Mouse (Mus musculus): ENCODE measurements around the gene Ankrd45.

Ankrd45 gene

GRCm38 (mm10) chr1:161159214-161159613 is 16.7 kb downstream of the Ankrd45 start, which contains the start of gene Tex50:
Gene Tex50, minus strand, starts transcription at chr1:161159314.
- CTCF ChIA-PET, result no interaction called here

GRCm38 (mm10) chr1:161160266-161160665 is 17.8 kb downstream of the Ankrd45 start:
- ChIA-PET POLR2A (interaction anchor here in 3 of 4 experiments (0.6 to 7.7 kb wide), 28 partner anchors 8 to 254 kb away, joined by 3 to 172 read pairs (median 7); partner anchors contain the start of genes Zbtb37 (in 3 of the 3), Ankrd45 (in 2 of the 3), Klhl20 (in 2 of the 3) and Cenpl (in 1 of the 3)), CTCF (interaction anchor here in 2 of 4 experiments (0.6 to 1.3 kb wide), 4 partner anchors 11 to 133 kb away, joined by 3 to 4 read pairs (median 3); no protein-coding TSS in a partner anchor)

More at GRCm38 (mm10) chr1:161159214-161159613, 16.7 kb downstream of the Ankrd45 start, which contains the start of gene Tex50:
- POLR2A ChIA-PET, result interaction anchor here (0.5 to 7.7 kb wide), 21 partner anchors 8 to 607 kb away, joined by 3 to 172 read pairs (median 7); partner anchors contain the start of genes Ankrd45 (in 2 of the 4), Zbtb37 (in 2 of the 4) and Klhl20 (in 1 of the 4)

- CTCF ChIA-PET, result interaction anchor here in 2 of 4 experiments (0.6 to 1.8 kb wide), 8 partner anchors 10 to 131 kb away, joined by 3 to 10 read pairs (median 3); partner anchors contain the start of gene Klhl20 (in 1 of the 2)
These were observed 28.2 kb downstream of the Ankrd45 start for GRCm38 (mm10) chr1:161170651-161171050.

GRCm38 (mm10) chr1:161180674-161181073 is 38.2 kb downstream of the Ankrd45 start:
- ChIA-PET CTCF (interaction anchor here in 1 of 4 experiments (5.4 kb wide), 1 partner anchor 15 kb away, joined by 21 read pairs; no protein-coding TSS in a partner anchor), POLR2A (interaction anchor here in 1 of 4 experiments (0.6 to 3.5 kb wide), 4 partner anchors 15 to 145 kb away, joined by 3 to 18 read pairs (median 8); partner anchors contain the start of gene Zbtb37)

More at GRCm38 (mm10) chr1:161170651-161171050, 28.2 kb downstream of the Ankrd45 start:
- POLR2A ChIA-PET, result interaction anchor here (0.7 to 4.6 kb wide), 18 partner anchors 10 to 136 kb away, joined by 3 to 40 read pairs (median 5); partner anchors contain the start of genes Zbtb37 (in 3 of the 4) and Klhl20 (in 1 of the 4)

GRCm38 (mm10) chr1:161182386-161182785 is 39.9 kb downstream of the Ankrd45 start:
- ChIA-PET POLR2A (interaction anchor here in 2 of 4 experiments (1.0 to 1.7 kb wide), 6 partner anchors 13 to 277 kb away, joined by 3 to 5 read pairs (median 4); partner anchors contain the start of genes Rc3h1 (in 1 of the 2) and Zbtb37 (in 1 of the 2)), CTCF (interaction anchor here in 2 of 4 experiments (1.0 to 5.4 kb wide), 3 partner anchors 13 to 248 kb away, joined by 3 to 21 read pairs (median 4); no protein-coding TSS in a partner anchor)

- ChIA-PET POLR2A (interaction anchor here in 3 of 4 experiments (0.9 to 1.7 kb wide), 13 partner anchors 12 to 278 kb away, joined by 3 to 11 read pairs (median 4); partner anchors contain the start of genes Zbtb37 (in 2 of the 3), Prdx6 (in 1 of the 3) and Rc3h1 (in 1 of the 3)), CTCF (interaction anchor here (0.7 to 5.4 kb wide), 7 partner anchors 12 to 195 kb away, joined by 3 to 21 read pairs (median 4); no protein-coding TSS in a partner anchor)
These were observed 41.2 kb downstream of the Ankrd45 start for GRCm38 (mm10) chr1:161183677-161184076.

GRCm38 (mm10) chr1:161185431-161185830 is 42.9 kb downstream of the Ankrd45 start:
- ChIA-PET CTCF (interaction anchor here in 1 of 4 experiments (5.4 kb wide), 1 partner anchor 10 kb away, joined by 21 read pairs; no protein-coding TSS in a partner anchor), POLR2A (interaction anchor here in 1 of 4 experiments (1.5 kb wide), 1 partner anchor 66 kb away, joined by 3 read pairs; the partner anchor contains the start of gene Prdx6)

GRCm38 (mm10) chr1:161190253-161190910 is 47.9 kb downstream of the Ankrd45 start:
- CTCF ChIA-PET, result no interaction called here
- POLR2A ChIA-PET, result interaction anchor here in 1 of 4 experiments (1.1 kb wide), 1 partner anchor 154 kb away, joined by 3 read pairs; no protein-coding TSS in a partner anchor

- POLR2A ChIA-PET, result interaction anchor here (0.5 to 3.7 kb wide), 73 partner anchors 9 to 1348 kb away, joined by 3 to 61 read pairs (median 5); partner anchors contain the start of genes Klhl20 (in 3 of the 4), Zbtb37 (in 3 of the 4), Cenpl (in 2 of the 4) and Dars2 (in 2 of the 4)
- CTCF ChIA-PET, result interaction anchor here (0.5 to 2.5 kb wide), 90 partner anchors 8 to 647 kb away, joined by 3 to 28 read pairs (median 4); partner anchors contain the start of genes Ankrd45 (in 2 of the 4), Cenpl (in 2 of the 4), Dars2 (in 2 of the 4) and Zbtb37 (in 2 of the 4)
These were observed 53.3 kb downstream of the Ankrd45 start for GRCm38 (mm10) chr1:161195541-161196351.

GRCm38 (mm10) chr1:161196364-161196763 is 53.9 kb downstream of the Ankrd45 start:
- POLR2A ChIA-PET, result interaction anchor here (0.5 to 3.7 kb wide), 57 partner anchors 9 to 984 kb away, joined by 3 to 61 read pairs (median 5); partner anchors contain the start of genes Klhl20 (in 3 of the 4), Prdx6 (in 3 of the 4), Zbtb37 (in 3 of the 4) and Cenpl (in 2 of the 4)

GRCm38 (mm10) chr1:161199856-161200255 is 57.4 kb downstream of the Ankrd45 start:
- ChIA-PET CTCF (interaction anchor here in 3 of 4 experiments (0.5 to 0.6 kb wide), 4 partner anchors 23 to 818 kb away, joined by 3 to 6 read pairs (median 4); no protein-coding TSS in a partner anchor), POLR2A (interaction anchor here in 1 of 4 experiments (1.0 to 1.1 kb wide), 2 partner anchors 57 to 164 kb away, joined by 3 read pairs; no protein-coding TSS in a partner anchor)

More at GRCm38 (mm10) chr1:161196364-161196763, 53.9 kb downstream of the Ankrd45 start:
- CTCF ChIA-PET, result interaction anchor here (0.5 to 2.5 kb wide), 48 partner anchors 10 to 1243 kb away, joined by 3 to 28 read pairs (median 4); partner anchors contain the start of genes Cenpl (in 2 of the 4), Dars2 (in 2 of the 4), Ankrd45 (in 1 of the 4) and Rc3h1 (in 1 of the 4)

- ChIA-PET POLR2A (interaction anchor here (0.6 to 1.7 kb wide), 11 partner anchors 13 to 175 kb away, joined by 3 to 5 read pairs (median 3); no protein-coding TSS in a partner anchor), CTCF (interaction anchor here (0.5 to 1.5 kb wide), 25 partner anchors 9 to 473 kb away, joined by 3 to 12 read pairs (median 4); partner anchors contain the start of gene Prdx6 (in 2 of the 4))
These were observed 72.0 kb downstream of the Ankrd45 start for GRCm38 (mm10) chr1:161214465-161214864.

GRCm38 (mm10) chr1:161219816-161220215 is 77.3 kb downstream of the Ankrd45 start:
- CTCF ChIA-PET, result interaction anchor here in 1 of 4 experiments (0.6 kb wide), 1 partner anchor 56 kb away, joined by 3 read pairs; no protein-coding TSS in a partner anchor
- POLR2A ChIA-PET, result interaction anchor here in 2 of 4 experiments (0.5 to 1.7 kb wide), 5 partner anchors 9 to 424 kb away, joined by 3 to 5 read pairs (median 3); partner anchors contain the start of gene Zbtb37 (in 1 of the 2)

Measured in embryonic stem cell, embryonic (primary cell).